Mouse (Mus musculus) cortical plate, adult 2 months (tissue): Measurements from ENCODE around the gene Cenpu.

Experiments
- CTCF ChIP-seq: fragments of 200-500 bp; IDR thresholded peaks from 2 replicates; pipeline ENCODE4 v1.5.1; 2011; ENCODE audit warnings: mild to moderate bottlenecking, control low read depth, low read length; ENCODE audit not compliant: insufficient read depth; ENCODE audit errors: extremely low read depth
- POLR2A ChIP-seq: fragments of 200-500 bp; IDR thresholded peaks from 2 replicates; pipeline ENCODE4 v1.6.1; 2011; ENCODE audit warnings: mild to moderate bottlenecking, low read length, control low read depth; ENCODE audit not compliant: insufficient read depth; ENCODE audit errors: extremely low read depth

DNA sequence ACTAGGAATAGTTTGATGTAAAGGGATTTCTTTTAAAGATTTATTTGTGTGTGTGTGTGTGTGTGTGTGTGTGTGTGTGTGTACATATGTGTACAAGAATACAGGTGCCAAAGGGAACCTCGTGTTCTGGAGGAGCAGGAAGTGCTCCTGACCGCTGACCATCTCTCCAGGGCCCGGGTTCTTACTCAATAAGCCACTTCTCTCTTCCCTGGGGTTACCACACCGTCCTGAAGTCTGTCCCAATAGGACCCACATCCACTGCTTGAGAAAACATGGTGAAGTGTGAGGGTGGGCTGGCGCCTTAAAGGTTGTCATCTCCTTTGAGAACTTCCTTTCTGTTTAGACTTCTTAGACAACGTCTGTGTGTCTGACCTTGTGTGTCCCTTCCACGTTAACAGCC lies 17.9 kb upstream of the Cenpu start:
- no peak for TF ChIP-seq CTCF
- TF ChIP-seq POLR2A: no peak
